ENCODE assay signal across 45 mouse cellular contexts in the genomic region with DNA sequence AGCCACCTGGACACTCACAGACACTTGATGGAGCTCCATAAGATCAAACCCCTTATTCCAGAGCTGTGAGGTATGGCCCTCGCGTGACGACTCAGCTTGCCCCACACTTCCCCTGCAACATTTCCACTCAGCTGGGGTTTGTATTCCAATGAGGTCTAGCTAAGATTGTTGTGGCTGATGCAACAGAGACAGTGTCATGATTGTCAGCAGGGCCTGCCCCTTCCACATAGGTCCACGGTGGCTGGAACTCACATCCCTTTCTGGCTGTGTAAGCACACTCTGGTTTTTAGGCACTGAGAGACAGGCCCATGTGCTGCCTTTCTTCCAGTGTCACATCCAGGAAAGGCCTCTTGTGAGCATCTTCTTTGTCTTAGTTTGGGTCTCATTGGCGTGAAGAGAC. TPM values are rescaled to one million over a fixed set of nuclear protein-coding genes. Genes with fewer than 3 reads are reported as not detected.
"Had no signal": no experiment of that assay in that cellular context is flagged by ENCODE, and none has a peak within 500 bp of the region (broad histone marks: within the 10 kb centered on the region; RNA-seq: fewer than 3 reads in every experiment).

No protein-coding gene starts in this region.

- H3K4me1 ChIP-seq: limb, embryonic 10.5 days; limb, embryonic 12.5 days; limb, embryonic 13.5 days; limb, embryonic 15.5 days; liver, embryonic 12.5 days; liver, embryonic 13.5 days; liver, embryonic 15.5 days; megakaryocyte, embryonic 14.5 days; midbrain, embryonic 10.5 days; midbrain, embryonic 12.5 days; midbrain, embryonic 13.5 days; midbrain, embryonic 15.5 days; neural tube, embryonic 12.5 days had no signal

- H3K4me2 ChIP-seq: limb, embryonic 12.5 days; limb, embryonic 13.5 days; limb, embryonic 15.5 days; liver, embryonic 11.5 days; liver, embryonic 12.5 days; liver, embryonic 13.5 days; liver, embryonic 15.5 days; lung, embryonic 14.5 days; lung, embryonic 15.5 days; midbrain, embryonic 11.5 days; midbrain, embryonic 12.5 days; midbrain, embryonic 13.5 days; midbrain, embryonic 15.5 days; neural tube, embryonic 12.5 days had no signal

- H3K9ac ChIP-seq: limb, embryonic 12.5 days; limb, embryonic 13.5 days; limb, embryonic 15.5 days; liver, embryonic 12.5 days; liver, embryonic 13.5 days; liver, embryonic 14.5 days; liver, embryonic 15.5 days; liver, postnatal 0 days; lung, embryonic 14.5 days; lung, embryonic 15.5 days; midbrain, embryonic 12.5 days; midbrain, embryonic 13.5 days; midbrain, embryonic 15.5 days; neural tube, embryonic 12.5 days had no signal

- H3K4me3 ChIP-seq: limb, embryonic 10.5 days; limb, embryonic 12.5 days; limb, embryonic 13.5 days; limb, embryonic 15.5 days; liver, embryonic 12.5 days; liver, embryonic 13.5 days; liver, embryonic 15.5 days; lung, embryonic 15.5 days; megakaryocyte, embryonic 14.5 days; midbrain, embryonic 10.5 days; midbrain, embryonic 12.5 days; midbrain, embryonic 13.5 days; midbrain, embryonic 15.5 days; myocyte; neural tube, embryonic 12.5 days had no signal

- DNase-seq: left cerebral cortex, postnatal 4 days; liver; liver, embryonic 13.5 days; liver, postnatal 0 days; lung, adult 18-20 months; lung, adult 2 months; lung, embryonic 14.5 days; lung, postnatal 10 days; lung, postnatal 14 days; lung, postnatal 36 days; lung, postnatal 4 days; midbrain, embryonic 14.5 days had no signal

- H3K27ac ChIP-seq: limb, embryonic 10.5 days; limb, embryonic 12.5 days; limb, embryonic 13.5 days; limb, embryonic 15.5 days; liver, embryonic 12.5 days; liver, embryonic 13.5 days; liver, embryonic 14.5 days; liver, embryonic 15.5 days; lung, embryonic 15.5 days; macrophage; midbrain, embryonic 10.5 days; midbrain, embryonic 12.5 days; midbrain, embryonic 13.5 days; midbrain, embryonic 15.5 days; neural tube, embryonic 12.5 days had no signal

- H3K27me3 ChIP-seq: limb, embryonic 12.5 days; limb, embryonic 13.5 days; limb, embryonic 15.5 days; liver, embryonic 12.5 days; liver, embryonic 13.5 days; liver, embryonic 15.5 days; lung, embryonic 15.5 days; midbrain, embryonic 12.5 days; midbrain, embryonic 13.5 days; midbrain, embryonic 15.5 days; neural tube, embryonic 12.5 days had no signal

- H3K9me3 ChIP-seq: limb, embryonic 10.5 days; limb, embryonic 13.5 days; limb, embryonic 15.5 days; liver, embryonic 12.5 days; liver, embryonic 13.5 days; liver, embryonic 15.5 days; lung, embryonic 15.5 days; midbrain, embryonic 12.5 days; midbrain, embryonic 13.5 days; midbrain, embryonic 15.5 days; neural tube, embryonic 12.5 days had no signal

- H3K36me3 ChIP-seq: limb, embryonic 10.5 days; limb, embryonic 12.5 days; limb, embryonic 13.5 days; limb, embryonic 15.5 days; liver, embryonic 12.5 days; liver, embryonic 13.5 days; liver, embryonic 15.5 days; lung, embryonic 15.5 days; midbrain, embryonic 10.5 days; midbrain, embryonic 12.5 days; midbrain, embryonic 13.5 days; midbrain, embryonic 15.5 days; neural tube, embryonic 12.5 days had no signal

RNA-seq across cellular contexts. Expression of a gene that starts 31.0 kb away (rescaled TPM):
- total RNA-seq: left cerebral cortex, postnatal 14 days; left cerebral cortex, postnatal 25 days; left cerebral cortex, postnatal 36 days; left cerebral cortex, postnatal 4 days; liver, adult 2 months; megakaryocyte progenitor cell, adult 5-6 weeks; megakaryocyte, adult 5-6 weeks; megakaryocyte-erythroid progenitor cell, adult 5-6 weeks; midbrain, postnatal 0 days; monocyte, adult 5-6 weeks had no signal
- polyA plus RNA-seq: limb, embryonic 10.5 days; limb, embryonic 11.5 days; limb, embryonic 12.5 days; limb, embryonic 13.5 days; limb, embryonic 14.5 days; limb, embryonic 15.5 days; liver, adult 2 months; liver, embryonic 11.5 days; lung, adult 2 months; lung, embryonic 14.5 days; lung, embryonic 15.5 days; lung, postnatal 0 days; macrophage; midbrain, embryonic 10.5 days; midbrain, embryonic 11.5 days; midbrain, embryonic 12.5 days; midbrain, embryonic 13.5 days; midbrain, embryonic 14.5 days; midbrain, embryonic 15.5 days; midbrain, embryonic 16.5 days; midbrain, postnatal 0 days; myocyte; neural tube, embryonic 11.5 days; neural tube, embryonic 12.5 days had no signal

RNA-seq across cellular contexts. Expression of a gene that starts 45.0 kb away (rescaled TPM):
- total RNA-seq: left cerebral cortex, postnatal 4 days; liver, adult 2 months; megakaryocyte-erythroid progenitor cell, adult 5-6 weeks; midbrain, postnatal 0 days; monocyte, adult 5-6 weeks had no signal
- polyA plus RNA-seq: limb, embryonic 10.5 days; limb, embryonic 11.5 days; limb, embryonic 14.5 days; limb, embryonic 15.5 days; liver, embryonic 11.5 days; liver, embryonic 12.5 days; liver, embryonic 15.5 days; liver, embryonic 16.5 days; liver, postnatal 0 days; lung, embryonic 14.5 days; lung, postnatal 0 days; midbrain, embryonic 10.5 days; midbrain, embryonic 11.5 days; midbrain, embryonic 12.5 days; midbrain, embryonic 13.5 days; midbrain, embryonic 16.5 days; midbrain, postnatal 0 days; myocyte; neural tube, embryonic 11.5 days; neural tube, embryonic 12.5 days had no signal
